Mouse (Mus musculus) left cerebral cortex, postnatal 36 days (tissue): ENCODE results near the gene Ppp2r5e. TPM values are rescaled to one million over a fixed set of nuclear protein-coding genes. Genes with fewer than 3 reads are reported as not detected.

Experiments used
- DNase-seq, 2 experiments: peaks; one replicate each; pipeline ENCODE4 v3.0.0; 2021 to 2022; ENCODE audit warnings: low spot score in 2 of 2, mixed read lengths in 1 of 2
- intact Hi-C: fragments of 180-260 bp; cut with DNase I; formaldehyde crosslinking; loops from one replicate; pipeline ENCODE4 v1.15.1; 2025
- total RNA-seq, 2 experiments: library from RNA; stranded (reverse); gene quantifications; 2 replicates each; pipeline ENCODE4 v1.2.3; 2021

The Ppp2r5e gene
- 10 to 100 TPM; 74.6 to 80.9 TPM for total RNA-seq

DNA sequence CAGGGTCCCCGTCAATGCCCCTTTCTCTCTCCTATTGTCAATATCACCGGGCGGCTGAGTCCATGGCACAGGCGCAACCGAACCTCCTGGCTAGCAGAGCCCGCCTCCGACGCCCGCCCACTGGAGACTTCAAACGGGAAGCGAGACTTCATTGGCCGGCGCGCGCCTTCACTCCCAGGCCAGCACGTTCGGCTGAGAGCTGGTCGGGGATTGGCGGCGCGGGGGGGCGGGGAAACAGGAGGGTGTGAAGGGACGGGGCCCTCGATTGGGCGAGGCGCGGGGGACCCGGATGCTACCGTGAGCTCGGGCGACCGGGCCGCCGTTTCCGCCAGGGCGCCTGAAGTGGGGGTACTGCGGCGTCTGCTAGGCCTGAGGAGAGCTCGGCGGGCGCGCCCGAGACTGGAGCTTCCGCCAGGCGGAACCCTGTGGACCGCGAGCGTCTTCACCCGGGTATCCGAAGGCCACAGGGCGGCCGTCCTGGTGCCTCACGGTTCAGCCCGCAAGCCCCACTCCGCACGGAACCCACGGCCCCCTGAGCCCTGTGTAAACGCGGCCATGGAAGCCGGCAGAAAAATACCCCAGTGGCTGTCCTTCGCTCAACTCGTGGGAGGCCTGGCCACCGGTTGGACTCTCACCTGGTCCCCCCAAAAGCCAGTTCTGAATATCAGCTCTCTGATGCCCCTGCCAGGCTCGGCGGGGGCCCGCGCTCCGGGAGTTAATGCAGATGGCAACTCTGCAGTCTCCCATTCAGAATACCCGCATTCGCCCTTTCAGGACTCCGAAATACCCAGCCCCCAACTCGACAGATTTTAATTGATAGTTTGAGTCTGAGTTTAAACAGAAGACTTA is at the start of gene Ppp2r5e:
Gene Ppp2r5e, minus strand, starts transcription at position 92 of the 849 bp plus-strand sequence.
- intact Hi-C loops = loop anchor here (5.0 kb wide), 3 partner anchors 71 to 136 kb away; partner anchors contain the start of gene Wdr89
- peak; percentile 98 to 99 for DNase-seq

DNA sequence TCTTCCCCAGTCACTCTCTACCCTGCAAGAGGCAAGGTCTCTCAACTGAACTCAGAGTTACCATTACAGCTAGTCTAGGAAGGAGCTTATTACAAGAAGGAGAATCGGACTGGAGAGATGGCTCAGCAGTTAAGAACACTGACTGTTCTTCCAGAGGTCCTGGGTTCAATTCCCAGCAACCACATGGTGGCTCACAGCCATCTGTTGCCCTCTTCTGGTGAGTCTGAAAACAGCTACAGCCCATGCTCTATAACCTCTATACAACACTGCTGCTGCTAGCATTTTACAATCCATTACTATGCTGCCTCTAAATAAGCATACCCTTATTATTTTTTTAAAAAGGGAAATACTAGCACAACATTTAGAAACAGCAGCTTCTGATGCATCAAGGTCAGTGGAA is 49.7 kb upstream of the Ppp2r5e start:
- intact Hi-C loops = no loop called here
- no peak for DNase-seq

GRCm38 (mm10) chr12:75641726-75642125 is 45.7 kb upstream of the Ppp2r5e start:
- no peak for DNase-seq
- intact Hi-C loops = no loop called here

DNA sequence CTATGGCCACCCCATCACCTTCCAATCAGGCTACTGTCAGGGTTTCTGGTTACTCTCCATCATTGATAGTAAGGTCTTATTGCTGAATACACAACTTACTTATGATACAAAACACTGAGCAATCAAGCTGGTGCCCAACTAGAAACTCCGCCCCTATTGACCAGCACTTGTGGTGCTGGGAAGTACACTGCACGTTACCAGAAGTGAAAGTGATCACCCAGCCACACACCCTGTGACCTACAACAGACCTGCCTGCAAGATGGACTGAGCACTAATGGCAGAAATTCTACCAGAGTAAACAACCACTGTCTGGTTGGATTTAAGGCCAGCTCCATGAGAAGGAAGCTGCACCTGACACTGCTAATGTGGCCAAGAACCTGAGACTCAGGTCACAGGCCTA is 42.3 kb upstream of the Ppp2r5e start:
- intact Hi-C loops = no loop called here

GRCm38 (mm10) chr12:75637103-75637502 is 41.1 kb upstream of the Ppp2r5e start:
- DNase-seq = no peak
- intact Hi-C loops = no loop called here

More for the DNA sequence above, 42.3 kb upstream of the Ppp2r5e start:
- no peak for DNase-seq

GRCm38 (mm10) chr12:75635771-75636430 is 39.9 kb upstream of the Ppp2r5e start:
- intact Hi-C loops = no loop called here
- no peak for DNase-seq

GRCm38 (mm10) chr12:75629618-75630017 is 33.6 kb upstream of the Ppp2r5e start:
- no peak for DNase-seq
- intact Hi-C loops = no loop called here

DNA sequence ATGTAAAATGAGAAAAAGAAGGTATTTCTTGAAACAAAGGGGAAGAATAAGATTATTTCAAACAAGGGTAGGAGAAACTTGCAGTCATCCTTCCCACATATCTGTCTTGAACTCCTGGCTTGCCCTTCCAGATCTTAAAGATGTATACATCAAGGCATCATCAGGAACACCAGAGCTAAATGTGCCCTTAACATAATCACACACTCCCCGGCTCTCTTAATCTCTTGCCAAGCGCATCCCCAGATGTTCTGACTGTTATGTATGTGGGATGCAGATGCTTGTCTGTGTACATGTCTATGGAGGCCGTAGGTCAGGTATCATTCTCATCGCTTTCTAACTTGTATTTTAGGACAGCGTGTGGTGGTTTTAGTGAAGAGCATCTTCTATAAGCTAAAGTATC is 27.2 kb upstream of the Ppp2r5e start:
- DNase-seq = no peak
- intact Hi-C loops = no loop called here

- intact Hi-C loops = no loop called here
- no peak for DNase-seq
These were observed 26.8 kb upstream of the Ppp2r5e start for GRCm38 (mm10) chr12:75622835-75623234.

DNA sequence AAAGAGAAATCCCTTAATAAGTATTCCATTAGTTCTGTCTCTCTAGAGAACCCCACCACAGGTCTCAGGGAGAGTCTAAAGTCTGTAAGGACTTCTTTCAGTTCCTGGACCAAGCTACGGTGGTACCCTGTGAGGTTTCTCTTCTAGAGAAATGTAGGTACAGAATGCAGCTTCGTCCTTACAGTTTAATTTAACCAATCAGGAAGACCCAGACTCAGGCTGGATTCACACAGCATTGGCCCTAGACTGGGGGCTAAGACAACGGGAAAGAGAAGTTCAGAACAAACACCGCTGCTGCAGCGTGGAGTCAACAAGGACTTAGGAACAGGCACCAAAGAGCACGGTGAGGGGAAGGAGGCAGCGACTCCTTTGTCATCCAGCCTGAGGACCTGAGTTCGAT is 20.8 kb upstream of the Ppp2r5e start:
- intact Hi-C loops = no loop called here

DNA sequence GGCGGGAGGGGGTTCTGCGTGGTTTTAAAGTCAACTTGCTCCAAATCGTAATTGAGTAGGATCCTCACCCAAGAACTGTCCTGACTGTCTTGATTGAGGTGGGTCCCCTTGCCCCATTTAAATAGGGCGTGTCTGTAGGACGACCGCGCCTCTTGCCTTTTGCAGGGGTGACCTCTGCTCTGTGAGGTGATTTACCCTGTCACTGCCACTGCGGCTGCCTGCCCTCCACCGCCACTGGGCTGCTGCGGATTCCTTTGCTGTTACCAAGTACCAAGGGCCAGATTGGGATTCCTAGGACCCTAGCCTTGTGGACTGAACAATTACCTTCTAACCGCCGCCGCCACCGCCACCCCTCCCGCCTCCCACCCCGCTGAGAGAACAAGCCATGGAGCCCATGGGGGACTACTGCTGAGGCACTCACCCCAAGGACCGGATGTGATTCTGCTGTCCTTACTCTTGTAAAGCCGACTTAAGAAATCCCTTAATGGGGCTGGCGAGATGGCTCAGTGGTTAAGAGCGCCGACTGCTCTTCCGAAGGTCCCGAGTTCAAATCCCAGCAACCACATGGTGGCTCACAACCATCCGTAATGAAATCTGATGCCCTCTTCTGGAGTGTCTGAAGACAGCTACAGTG is 20.2 kb upstream of the Ppp2r5e start:
- intact Hi-C loops = no loop called here
- DNase-seq = no peak

More for the DNA sequence above, 20.8 kb upstream of the Ppp2r5e start:
- DNase-seq = no peak

- DNase-seq = no peak
- intact Hi-C loops = no loop called here
These were observed 19.5 kb upstream of the Ppp2r5e start for GRCm38 (mm10) chr12:75615556-75615955.

GRCm38 (mm10) chr12:75612711-75613110 is 16.7 kb upstream of the Ppp2r5e start:
- intact Hi-C loops = no loop called here
- DNase-seq = no peak

- no peak for DNase-seq
- intact Hi-C loops = loop anchor here (5.0 kb wide), 3 partner anchors 68 to 133 kb away; partner anchors contain the start of gene Wdr89
These were observed 3.4 kb upstream of the Ppp2r5e start for GRCm38 (mm10) chr12:75599490-75599889.

DNA sequence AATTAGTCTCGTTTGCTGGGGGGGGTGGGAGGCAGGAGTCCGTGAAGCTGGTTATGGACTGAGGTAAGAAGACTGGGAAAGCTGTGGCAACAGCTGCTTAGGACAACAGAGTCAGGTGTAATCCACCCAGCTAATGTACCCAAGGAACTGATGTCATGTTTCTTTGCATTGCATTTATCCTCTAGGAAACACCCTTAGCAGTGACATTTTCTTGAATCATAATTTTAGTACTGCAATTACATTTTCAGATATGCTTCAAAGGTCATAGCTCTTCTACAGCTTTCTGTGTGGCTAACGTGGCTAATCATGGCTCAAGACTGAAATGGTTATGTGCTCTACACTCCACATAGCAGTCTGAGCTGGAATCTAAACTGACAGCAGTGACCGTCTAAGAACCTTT is 2.9 kb upstream of the Ppp2r5e start:
- intact Hi-C loops = loop anchor here (5.0 kb wide), 3 partner anchors 68 to 133 kb away; partner anchors contain the start of gene Wdr89
- no peak for DNase-seq

DNA sequence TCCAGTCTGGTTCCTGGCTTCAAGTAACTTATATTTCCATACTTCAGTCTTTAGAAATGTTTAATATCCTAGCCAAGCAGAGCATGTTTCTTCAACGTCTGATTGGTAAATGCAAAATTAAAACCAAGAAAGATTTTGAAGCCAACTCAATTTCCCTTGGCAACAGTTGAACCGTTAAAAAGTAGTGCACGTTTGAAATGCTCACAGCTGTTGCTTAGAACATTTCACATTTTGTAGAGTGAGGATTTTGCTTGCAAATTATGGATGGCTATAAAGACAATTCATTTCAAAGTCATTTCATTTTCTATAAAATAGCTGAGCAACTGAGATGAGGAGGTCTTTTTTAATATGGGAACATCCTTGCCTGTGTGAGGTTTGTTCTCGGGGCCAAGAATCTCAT is 1.7 kb upstream of the Ppp2r5e start:
- DNase-seq = no peak
- intact Hi-C loops = loop anchor here (5.0 kb wide), 3 partner anchors 70 to 135 kb away; partner anchors contain the start of gene Wdr89

- intact Hi-C loops = loop anchor here (5.0 kb wide), 3 partner anchors 72 to 137 kb away; partner anchors contain the start of gene Wdr89
- peak; percentile 29 to 52 for DNase-seq
These were observed 523 bp downstream of the Ppp2r5e start for GRCm38 (mm10) chr12:75595291-75596153.

DNA sequence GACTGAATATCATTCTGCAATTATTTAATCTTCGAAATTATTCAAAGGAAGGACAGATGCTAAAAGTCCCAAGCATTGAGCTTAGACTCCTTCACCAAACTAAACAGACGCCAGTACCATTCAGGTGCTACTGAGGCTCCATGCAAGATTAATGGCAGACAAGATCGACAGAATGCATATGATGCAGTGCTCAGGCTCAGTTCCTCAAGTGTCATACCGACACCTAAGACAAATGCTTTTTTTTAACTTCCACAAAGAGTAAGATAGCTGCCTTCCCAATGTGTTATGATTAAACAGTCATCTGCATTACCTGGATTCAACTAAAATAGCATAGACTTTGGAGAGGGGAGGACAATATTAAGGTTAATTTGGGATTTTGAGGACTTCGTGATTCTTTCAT is 1.6 kb downstream of the Ppp2r5e start:
- DNase-seq = no peak
- intact Hi-C loops = no loop called here

DNA sequence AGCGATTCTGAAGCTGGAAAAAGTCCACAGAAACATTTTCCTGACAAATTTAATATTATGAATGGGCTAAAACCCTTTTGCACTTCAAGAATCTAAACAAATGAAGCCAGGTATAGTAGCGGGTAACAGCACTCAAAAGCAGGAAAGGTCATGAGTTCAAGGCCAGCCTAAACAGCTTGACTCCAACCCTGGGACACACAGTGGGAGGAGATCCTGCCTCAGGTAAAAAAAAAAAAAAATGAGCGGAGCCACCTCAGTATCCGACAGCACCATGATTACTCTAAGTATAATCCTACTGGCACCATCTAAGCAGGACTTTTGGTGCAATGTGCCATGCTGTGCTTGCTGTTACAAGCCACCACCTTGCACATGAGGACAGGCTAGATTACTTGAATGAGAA is 2.2 kb downstream of the Ppp2r5e start:
- intact Hi-C loops = no loop called here
- DNase-seq = no peak
